Mouse (Mus musculus) lung, embryonic 14.5 days (tissue): ENCODE measurements around the gene Pigv. TPM values are rescaled to one million over a fixed set of nuclear protein-coding genes. Genes with fewer than 3 reads are reported as not detected.

ENCODE experiments used
- ATAC-seq: fragments of 200-750 bp; cut with Nextera tagmentation; 2 replicates; pipeline ENCODE4 v1.8.0; 2017; ENCODE audit warnings: mild to moderate bottlenecking, moderate TSS enrichment, moderate library complexity; ENCODE audit not compliant: insufficient read depth
- DNase-seq: peaks from one replicate; pipeline ENCODE4 v3.0.0-alpha.2; 2015
- H3K27ac ChIP-seq: fragments of 300-500 bp; sonication (generic); 2 replicates; pipeline ENCODE4 v1.5.1; 2014; ENCODE audit warnings: low read depth, mild to moderate bottlenecking, moderate library complexity
- H3K27me3 ChIP-seq: fragments of 300-500 bp; sonication (generic); 2 replicates; pipeline ENCODE4 v1.6.1; 2014; ENCODE audit warnings: low read length, control low read depth; ENCODE audit not compliant: insufficient read depth
- H3K36me3 ChIP-seq: fragments of 300-500 bp; sonication (generic); 2 replicates; pipeline ENCODE4 v1.6.1; 2014; ENCODE audit warnings: control low read depth; ENCODE audit not compliant: insufficient read depth
- H3K4me1 ChIP-seq: fragments of 300-500 bp; sonication (generic); 2 replicates; pipeline ENCODE4 v1.6.1; 2014; ENCODE audit warnings: antibody characterized with exemption, control low read depth; ENCODE audit not compliant: insufficient read depth
- H3K4me2 ChIP-seq: fragments of 300-500 bp; sonication (generic); 2 replicates; pipeline ENCODE4 v1.6.1; 2014; ENCODE audit warnings: mild to moderate bottlenecking
- H3K4me3 ChIP-seq: fragments of 300-500 bp; sonication (generic); 2 replicates; pipeline ENCODE4 v1.5.1; 2014; ENCODE audit warnings: low read depth, low read length
- H3K9ac ChIP-seq: fragments of 300-500 bp; sonication (generic); 2 replicates; pipeline ENCODE4 v1.6.1; 2014
- H3K9me3 ChIP-seq: fragments of 300-500 bp; sonication (generic); 2 replicates; pipeline ENCODE4 v1.6.1; 2016; ENCODE audit warnings: low read depth, low read length, control low read depth
- CTCF ChIP-seq: IDR thresholded peaks from 2 replicates; pipeline ENCODE4 v1.5.1; 2016; ENCODE audit warnings: antibody characterized with exemption, low read depth
- WGBS: fragments of 180-500 bp; shearing (Covaris S2); extraction: QIAGEN DNeasy Blood & Tissue Kit; methylation state at CpG from one replicate; pipeline ENCODE4 v1.1.7; 2014; 5-methylcytosine and 5-hydroxymethylcytosine counted together
- polyA plus RNA-seq: library from polyadenylated mRNA; unstranded; fragments of >200 nt; fragmentation: Nextera tagmentation; extraction: Ambion mirVana; gene quantifications from 2 replicates; pipeline ENCODE4 v1.2.1, GENCODE M21; 2014

Gene Pigv
- polyA plus RNA-seq, 1 experiment from 2014 or later = 14.5 TPM

DNA sequence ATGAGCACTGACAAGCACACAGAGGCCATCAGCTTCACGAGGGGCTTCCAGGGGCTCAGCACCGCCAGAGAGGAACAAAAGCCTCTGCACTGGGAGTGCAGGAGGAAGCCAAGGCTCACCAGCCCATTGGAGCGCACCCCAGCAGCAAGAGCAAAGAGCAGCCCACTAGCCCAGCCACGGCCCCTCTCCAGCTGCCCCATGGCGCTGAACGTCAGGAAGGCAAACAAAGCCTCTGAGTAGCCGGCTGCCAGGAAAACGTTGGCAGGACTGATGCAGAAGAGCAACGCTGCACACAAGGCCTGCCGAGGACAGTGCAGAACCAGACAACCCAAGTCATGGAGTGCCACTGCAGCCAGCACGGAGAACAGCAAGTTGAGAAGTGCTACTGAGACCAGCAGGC lies 7.3 kb downstream of the Pigv start:
- Histone ChIP-seq H3K9ac (peak overlapping the region; percentile 17; the same call in 1 of the 2 replicates), H3K27ac (peak overlapping the region; percentile 36; the same call in 1 of the 2 replicates), H3K27me3 (no peaks in the 10 kb centered on the region), H3K36me3 (peaks cover 31% of the 10 kb centered on the region; the same call in 1 of the 2 replicates), H3K4me3 (no peak overlapping the region), H3K4me1 (peaks cover 12% of the 10 kb centered on the region), H3K9me3 (no peaks in the 10 kb centered on the region), H3K4me2 (no peak overlapping the region)
- 39% methylated on average over 11 of the region's 11 CpGs for WGBS
- ATAC-seq (no peak), DNase-seq (no peak)
- no peak for TF ChIP-seq CTCF

DNA sequence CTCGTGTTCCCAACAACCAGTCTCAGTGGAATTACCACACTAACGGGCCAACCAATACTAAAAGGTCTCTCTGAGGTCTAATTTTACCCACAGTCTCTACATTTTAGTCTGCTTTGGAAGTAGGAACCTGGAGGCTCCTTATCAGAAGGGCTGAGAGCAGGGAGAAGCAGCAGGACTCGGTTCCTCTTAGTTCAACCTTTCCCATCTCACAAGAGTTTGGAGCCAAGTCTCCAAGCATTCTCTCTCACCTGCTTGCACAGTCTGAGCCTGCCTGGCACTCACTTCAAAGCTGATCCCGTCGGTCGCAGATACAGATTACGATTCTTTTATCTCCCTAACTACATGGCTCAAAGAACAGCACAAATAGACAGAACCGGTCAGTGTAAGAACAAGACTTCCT lies 9.5 kb downstream of the Pigv start:
- Histone ChIP-seq H3K27me3 (no peaks in the 10 kb centered on the region), H3K27ac (no peak overlapping the region), H3K9me3 (no peaks in the 10 kb centered on the region), H3K4me3 (no peak overlapping the region), H3K4me2 (no peak overlapping the region), H3K4me1 (peaks cover 25% of the 10 kb centered on the region), H3K9ac (no peak overlapping the region), H3K36me3 (peaks cover 27% of the 10 kb centered on the region; the same call in 1 of the 2 replicates)
- ATAC-seq = no peak
- DNase-seq = no peak
- WGBS = 74% methylated on average over 8 of the region's 8 CpGs
- no peak for TF ChIP-seq CTCF

DNA sequence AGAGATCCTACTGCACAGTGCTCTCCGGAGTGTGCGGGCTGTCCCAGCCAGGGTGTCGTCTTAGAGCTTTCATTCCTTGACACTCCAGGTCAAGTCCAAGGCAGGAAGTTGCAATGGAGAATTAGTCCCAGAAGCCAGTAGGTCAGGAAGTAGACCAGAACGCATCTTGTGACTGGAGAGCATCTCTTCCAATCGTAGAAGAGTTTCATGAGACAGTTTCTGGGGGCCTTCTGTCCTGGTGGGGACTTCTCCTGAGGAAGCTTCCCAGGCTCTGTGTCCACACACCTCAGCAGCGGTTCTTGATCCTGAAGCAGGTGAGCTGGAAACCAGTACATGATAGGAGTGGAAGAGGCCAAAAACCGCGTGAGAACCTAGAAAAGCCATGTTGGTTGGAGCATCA lies 10.0 kb downstream of the Pigv start:
- H3K36me3 ChIP-seq = peaks cover 22% of the 10 kb centered on the region; the same call in 1 of the 2 replicates
- H3K27me3 ChIP-seq = no peaks in the 10 kb centered on the region
- H3K27ac ChIP-seq = no peak overlapping the region
- no peak for TF ChIP-seq CTCF
- DNase-seq = no peak
- H3K4me2 ChIP-seq = no peak overlapping the region
- WGBS = 87% methylated on average over 8 of the region's 8 CpGs
- H3K9me3 ChIP-seq = no peaks in the 10 kb centered on the region
- H3K9ac ChIP-seq = no peak overlapping the region
- peaks cover 25% of the 10 kb centered on the region for H3K4me1 ChIP-seq
- no peak overlapping the region for H3K4me3 ChIP-seq
- no peak for ATAC-seq

DNA sequence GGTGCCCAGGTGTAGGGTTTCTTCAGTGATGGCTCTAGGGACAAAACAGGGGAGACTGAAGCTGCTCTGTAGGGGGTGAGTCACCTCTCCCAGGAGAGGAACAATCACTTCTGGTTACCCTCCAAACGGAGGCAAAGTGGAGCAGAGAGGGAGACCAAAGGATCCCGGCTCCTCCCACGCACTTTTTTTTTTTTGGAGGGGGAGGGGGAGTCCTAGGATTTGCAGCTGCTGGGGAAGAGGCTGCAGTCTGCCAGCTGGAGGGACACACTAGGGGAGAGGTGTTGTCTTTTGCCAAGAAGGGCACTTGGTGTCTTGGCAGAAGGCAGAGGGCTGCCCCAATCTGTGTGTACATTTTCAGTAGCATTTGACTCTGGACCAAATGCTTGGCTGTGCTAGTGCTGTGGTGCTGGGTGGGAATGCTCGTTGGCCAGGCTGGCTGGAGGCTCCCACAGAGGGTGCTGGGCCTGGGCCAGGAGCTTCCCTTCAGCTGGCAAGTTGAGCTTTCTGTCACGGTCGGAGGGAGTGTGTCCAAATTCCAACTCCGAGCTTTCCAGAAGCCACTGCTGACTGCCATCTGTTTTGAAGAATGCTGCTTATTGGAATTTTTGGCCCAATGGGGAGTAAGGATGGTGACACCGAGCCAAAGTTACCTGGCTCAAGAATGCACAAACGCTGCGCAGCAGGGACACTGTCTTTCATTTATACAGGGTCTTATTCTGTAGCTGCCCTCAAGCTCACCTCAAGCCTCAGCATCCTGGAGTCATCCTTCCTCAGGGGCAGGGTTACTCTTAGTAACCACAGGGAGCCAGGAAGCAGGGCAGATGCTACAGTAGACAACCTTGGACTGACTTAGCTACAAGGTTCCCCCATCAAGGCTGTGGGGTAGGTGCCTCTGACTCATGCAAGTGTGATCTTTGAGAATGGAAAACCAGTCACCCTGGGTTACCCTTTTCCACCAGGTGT lies 12.0 kb downstream of the Pigv start:
- no peaks in the 10 kb centered on the region for H3K27me3 ChIP-seq
- H3K9me3 ChIP-seq = no peaks in the 10 kb centered on the region
- H3K9ac ChIP-seq = peak overlapping the region; percentile 50
- TF ChIP-seq CTCF = no peak
- H3K4me3 ChIP-seq = peak overlapping the region; percentile 34
- peak overlapping the region; percentile 98 for H3K27ac ChIP-seq
- H3K36me3 ChIP-seq = peaks cover 13% of the 10 kb centered on the region; the same call in 1 of the 2 replicates
- H3K4me2 ChIP-seq = peak overlapping the region; percentile 71
- peak; percentile 92 for DNase-seq
- peaks cover 25% of the 10 kb centered on the region for H3K4me1 ChIP-seq
- ATAC-seq = peak; percentile 88
- WGBS = 7% methylated on average over 10 of the region's 10 CpGs

DNA sequence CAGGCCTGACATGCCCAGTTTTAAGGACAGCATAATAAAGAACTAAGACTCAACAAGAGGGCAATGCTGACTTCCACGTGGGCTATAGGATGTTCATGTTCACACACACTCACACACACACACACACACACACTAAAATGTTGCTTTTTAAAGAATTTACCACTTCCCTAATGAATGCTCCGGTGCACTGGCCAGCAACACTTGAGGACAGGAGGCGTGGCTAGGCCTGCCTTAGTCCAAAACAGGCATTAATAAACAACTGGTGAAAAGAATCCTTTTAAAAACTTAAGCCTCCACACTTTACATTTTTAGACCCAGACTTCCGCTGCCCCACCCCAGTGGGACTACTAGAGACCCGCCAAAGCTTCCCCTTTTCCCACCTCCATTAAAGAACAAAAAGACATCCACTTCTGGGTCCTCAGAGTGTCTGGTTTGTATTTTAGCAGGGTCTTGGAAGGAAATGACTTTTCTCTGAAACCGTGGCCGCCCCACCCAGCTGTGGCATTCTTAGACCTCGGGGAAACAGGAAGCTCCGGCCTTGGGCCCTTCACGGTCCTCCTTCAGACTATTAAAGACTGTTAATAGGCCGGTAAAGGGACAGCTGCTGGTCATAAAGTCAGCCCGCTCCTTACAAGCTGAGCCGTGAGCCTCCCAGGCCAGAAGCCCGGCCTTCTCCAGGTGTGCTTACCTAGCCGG lies 12.8 kb downstream of the Pigv start:
- WGBS = 4% methylated on average over 15 of the region's 15 CpGs

DNA sequence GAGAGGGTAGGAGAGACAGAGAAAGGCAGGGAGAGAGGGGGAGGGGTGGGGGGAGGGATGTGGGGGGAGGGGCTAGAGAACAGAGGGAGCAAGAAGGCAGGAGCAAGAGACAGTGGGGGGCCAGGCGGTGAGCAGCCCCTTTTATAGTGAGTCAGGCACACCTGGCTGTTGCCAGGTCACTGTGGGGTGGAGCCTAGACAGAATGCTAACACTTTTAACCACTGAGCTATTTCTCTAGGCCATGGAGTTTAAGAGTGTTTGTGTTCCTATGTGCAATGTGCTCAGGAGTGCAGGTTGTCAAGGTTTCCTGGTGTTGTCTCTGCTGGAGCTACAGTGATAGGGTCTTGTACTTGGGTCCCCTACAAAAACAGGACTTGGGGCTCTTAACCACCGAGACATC lies 13.7 kb downstream of the Pigv start:
- DNase-seq (no peak), ATAC-seq (no peak)
- Histone ChIP-seq H3K9me3 (no peaks in the 10 kb centered on the region), H3K4me1 (peaks cover 25% of the 10 kb centered on the region), H3K36me3 (peaks cover 10% of the 10 kb centered on the region; the same call in 1 of the 2 replicates), H3K27ac (peak overlapping the region; percentile 98; the same call in 1 of the 2 replicates), H3K4me2 (peak overlapping the region; percentile 71; the same call in 1 of the 2 replicates), H3K4me3 (no peak overlapping the region), H3K27me3 (no peaks in the 10 kb centered on the region), H3K9ac (no peak overlapping the region)
- 37% methylated on average over 2 of the region's 2 CpGs for WGBS
- no peak for TF ChIP-seq CTCF

More for the DNA sequence above, 12.8 kb downstream of the Pigv start:
- Histone ChIP-seq H3K27me3 (no peaks in the 10 kb centered on the region), H3K9ac (peak overlapping the region; percentile 50), H3K27ac (peak overlapping the region; percentile 98), H3K4me1 (peaks cover 25% of the 10 kb centered on the region), H3K4me2 (peak overlapping the region; percentile 71), H3K9me3 (no peaks in the 10 kb centered on the region), H3K36me3 (peaks cover 13% of the 10 kb centered on the region; the same call in 1 of the 2 replicates), H3K4me3 (peak overlapping the region; percentile 34)
- DNase-seq (peak; percentile 77), ATAC-seq (peak; percentile 36)
- TF ChIP-seq CTCF = no peak
